Mouse (Mus musculus) lung, postnatal 0 days (tissue): ENCODE measurements around the gene Ldb3.

Experiments used
- CTCF ChIP-seq: IDR thresholded peaks from 2 replicates; pipeline ENCODE4 v1.5.1; 2016; ENCODE audit warnings: antibody characterized with exemption, mild to moderate bottlenecking
- EP300 ChIP-seq: IDR thresholded peaks from 2 replicates; pipeline ENCODE4 v1.6.1; 2016; ENCODE audit warnings: antibody characterized with exemption, mild to moderate bottlenecking, control low read depth

DNA sequence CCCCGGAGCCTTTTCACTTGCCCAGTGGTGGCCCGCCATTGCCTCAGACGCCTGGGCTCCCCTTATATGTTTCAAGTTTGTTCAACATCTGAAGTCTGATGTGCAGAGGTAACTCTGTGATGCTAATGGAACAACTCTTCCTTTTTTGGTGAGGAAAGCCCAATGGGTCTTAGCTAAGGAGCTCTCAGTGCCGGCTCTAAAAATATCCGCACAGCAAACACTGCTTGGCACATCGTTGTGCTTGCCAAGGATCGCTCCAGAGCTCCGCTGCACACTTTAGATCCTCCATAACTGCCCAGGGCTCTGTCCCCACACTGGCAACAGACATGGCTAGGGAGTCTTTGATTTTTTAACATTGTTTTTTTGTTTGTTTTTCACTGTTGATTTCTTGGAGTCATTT, 59.7 kb downstream of the Ldb3 start:
- TF ChIP-seq CTCF (no peak), EP300 (no peak)
